ENCODE assay signal across 25 mouse cellular contexts in genomic region chr14:103825934-103826333, GRCm38 (mm10). TPM values are rescaled to one million over a fixed set of nuclear protein-coding genes. Genes with fewer than 3 reads are reported as not detected.
"Had no signal": no experiment of that assay in that cellular context is flagged by ENCODE, and none has a peak within 500 bp of the region (broad histone marks: within the 10 kb centered on the region; RNA-seq: fewer than 3 reads in every experiment).

No protein-coding gene starts in this region.

- H3K36me3 ChIP-seq: heart, embryonic 10.5 days; heart, embryonic 12.5 days; intestine, embryonic 15.5 days; limb, embryonic 13.5 days; limb, embryonic 15.5 days; liver, embryonic 13.5 days; liver, embryonic 15.5 days had no signal

- DNase-seq: gastrocnemius, adult 2 months; gastrocnemius, postnatal 10 days; gastrocnemius, postnatal 25 days; heart, adult 11 months; heart, postnatal 10 days; kidney, adult 18-20 months; kidney, adult 8-10 months; kidney, postnatal 10 days; kidney, postnatal 25 days; layer of hippocampus, adult 9-11 months; layer of hippocampus, postnatal 36 days; left cerebral cortex, postnatal 4 days; liver, embryonic 13.5 days had no signal

- H3K4me3 ChIP-seq: gastrocnemius, adult 2 months; heart, embryonic 10.5 days; heart, embryonic 12.5 days; hindbrain, embryonic 10.5 days; hindbrain, embryonic 12.5 days; intestine, embryonic 15.5 days; limb, embryonic 13.5 days; limb, embryonic 15.5 days; liver, embryonic 13.5 days; liver, embryonic 15.5 days had no signal

- ATAC-seq: hindbrain, embryonic 16.5 days; inflammation-experienced regulatory T-cells, adult 6 months; intestine, embryonic 15.5 days; intestine, postnatal 0 days had no signal

- H3K4me1 ChIP-seq: heart, embryonic 10.5 days; heart, embryonic 12.5 days; hindbrain, embryonic 10.5 days; hindbrain, embryonic 12.5 days; intestine, embryonic 15.5 days; liver, embryonic 13.5 days; liver, embryonic 15.5 days had no signal

- H3K27ac ChIP-seq: gastrocnemius, adult 2 months; heart, embryonic 10.5 days; hindbrain, embryonic 10.5 days; hindbrain, embryonic 12.5 days; hindbrain, embryonic 14.5 days; intestine, embryonic 15.5 days; limb, embryonic 13.5 days; limb, embryonic 15.5 days; liver, embryonic 13.5 days; liver, embryonic 15.5 days had no signal

RNA-seq across cellular contexts. Expression of gene Ednrb, which starts 18.3 kb away (rescaled TPM):
- polyA plus RNA-seq: inflammation-experienced regulatory T-cells, adult 6 months had no signal
